14 mouse cellular contexts compared by ENCODE assay signal in the genomic region with DNA sequence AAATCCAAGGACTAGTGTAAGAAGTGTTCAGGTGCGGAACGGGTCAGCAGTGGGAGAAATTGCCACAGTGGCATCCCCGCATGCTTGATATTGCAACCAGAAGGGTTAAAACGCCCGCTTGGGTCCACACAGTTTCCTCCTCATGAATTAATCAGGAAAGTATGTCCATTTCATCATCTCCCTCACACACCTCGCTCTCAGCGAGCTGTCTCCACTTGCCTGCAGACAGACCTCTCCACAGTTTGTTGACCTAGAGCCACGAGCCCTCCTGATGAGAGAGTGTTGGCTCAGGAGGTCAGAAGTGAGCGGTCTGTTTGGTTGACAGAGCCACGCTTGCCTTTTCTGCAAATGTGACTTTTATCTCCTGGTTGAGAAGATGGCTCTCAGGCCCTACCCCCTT.
"Had no signal": no experiment of that assay in that cellular context is flagged by ENCODE, and none has a peak within 500 bp of the region (broad histone marks: within the 10 kb centered on the region; RNA-seq: fewer than 3 reads in every experiment).

No protein-coding gene starts in this region.

- H3K27me3 ChIP-seq: midbrain, embryonic 15.5 days; neural tube, embryonic 12.5 days had no signal

- DNase-seq: kidney, adult 2 months; kidney, postnatal 25 days; layer of hippocampus, adult 9-11 months; left cerebral cortex, postnatal 4 days; lung, embryonic 14.5 days; lung, postnatal 14 days; thymus, postnatal 4 days had no signal

- H3K4me2 ChIP-seq: lung, embryonic 14.5 days; midbrain, embryonic 11.5 days; midbrain, embryonic 15.5 days; neural tube, embryonic 12.5 days had no signal

- H3K4me3 ChIP-seq: megakaryocyte, embryonic 14.5 days; midbrain, embryonic 15.5 days; neural tube, embryonic 12.5 days had no signal

- H3K27ac ChIP-seq: macrophage; midbrain, embryonic 15.5 days; neural tube, embryonic 12.5 days; stomach, postnatal 0 days had no signal

- ATAC-seq: hindbrain, embryonic 16.5 days; midbrain, embryonic 15.5 days had no signal

- H3K9me3 ChIP-seq: midbrain, embryonic 15.5 days; neural tube, embryonic 12.5 days had no signal

- H3K9ac ChIP-seq: lung, embryonic 14.5 days; midbrain, embryonic 15.5 days; neural tube, embryonic 12.5 days had no signal

- H3K36me3 ChIP-seq: midbrain, embryonic 15.5 days; neural tube, embryonic 12.5 days had no signal

- H3K4me1 ChIP-seq: megakaryocyte, embryonic 14.5 days; midbrain, embryonic 15.5 days; neural tube, embryonic 12.5 days had no signal
